Mouse (Mus musculus) hindbrain, embryonic 12.5 days (tissue): Measurements from ENCODE around the gene 1700013F07Rik. TPM values are rescaled to one million over a fixed set of nuclear protein-coding genes. Genes with fewer than 3 reads are reported as not detected.
A peak's percentile ranks its signal among the peaks of the same experiment; 100 is the strongest.

Source experiments
- ATAC-seq: fragments of 200-750 bp; cut with Nextera tagmentation; 2 replicates; pipeline ENCODE4 v1.8.0; 2017; ENCODE audit warnings: moderate TSS enrichment; ENCODE audit not compliant: low FRiP score
- H3K27ac ChIP-seq: fragments of 300-500 bp; sonication (generic); 2 replicates; pipeline ENCODE4 v1.5.1; 2016; ENCODE audit warnings: mild to moderate bottlenecking
- H3K27me3 ChIP-seq: fragments of 300-500 bp; sonication (generic); 2 replicates; pipeline ENCODE4 v1.6.1; 2016; ENCODE audit warnings: mild to moderate bottlenecking
- H3K36me3 ChIP-seq: fragments of 300-500 bp; sonication (generic); 2 replicates; pipeline ENCODE4 v1.6.1; 2016; ENCODE audit warnings: mild to moderate bottlenecking
- H3K4me1 ChIP-seq: fragments of 300-500 bp; sonication (generic); 2 replicates; pipeline ENCODE4 v1.6.1; 2016
- H3K4me2 ChIP-seq: fragments of 300-500 bp; sonication (generic); replicated peaks from 2 replicates; pipeline ENCODE4 v1.6.1; 2016; ENCODE audit warnings: mild to moderate bottlenecking
- H3K4me3 ChIP-seq: fragments of 300-500 bp; sonication (generic); 2 replicates; pipeline ENCODE4 v1.5.1; 2016; ENCODE audit warnings: mild to moderate bottlenecking
- H3K9ac ChIP-seq: fragments of 300-500 bp; sonication (generic); 2 replicates; pipeline ENCODE4 v1.6.1; 2016; ENCODE audit warnings: mild to moderate bottlenecking, moderate library complexity
- H3K9me3 ChIP-seq: fragments of 300-500 bp; sonication (generic); replicated peaks from 2 replicates; pipeline ENCODE4 v1.6.1; 2016; ENCODE audit warnings: mild to moderate bottlenecking
- WGBS: fragments of 180-500 bp; shearing (Covaris S2); methylation state at CpG from one replicate; pipeline ENCODE4 v1.1.7; 2016; 5-methylcytosine and 5-hydroxymethylcytosine counted together
- microRNA-seq: library from miRNA; unstranded; fragments of <30 nt; microRNA quantifications from one replicate; pipeline ENCODE4, GENCODE M21; 2017
- polyA plus RNA-seq: library from polyadenylated mRNA; unstranded; fragments of >200 nt; fragmentation: Nextera tagmentation; extraction: Ambion mirVana; gene quantifications from 2 replicates; pipeline ENCODE4 v1.2.1, GENCODE M21; 2016

1700013F07Rik gene
- polyA plus RNA-seq, 1 experiment from 2014 or later, result 1.2 TPM

GRCm38 (mm10) chr3:108588446-108588845 is 54.5 kb downstream of the 1700013F07Rik start:
- 34% methylated on average over 2 of the region's 2 CpGs for WGBS
- no peaks in the 10 kb centered on the region for H3K27me3 ChIP-seq

GRCm38 (mm10) chr3:108590786-108591529 is 57.0 kb downstream of the 1700013F07Rik start, which contains the start of gene Wdr47:
Gene Wdr47, plus strand, starts transcription at chr3:108591279.
- H3K4me1 ChIP-seq, result peaks cover 6% of the 10 kb centered on the region
- H3K36me3 ChIP-seq, result no peaks in the 10 kb centered on the region
- H3K9me3 ChIP-seq, result no peaks in the 10 kb centered on the region
- peak within 1 kb of the TSS; percentile 88 for H3K4me3 ChIP-seq
- peak within 1 kb of the TSS; percentile 95 for H3K27ac ChIP-seq
- no peaks in the 10 kb centered on the region for H3K27me3 ChIP-seq
- peak; percentile 99 for ATAC-seq
- H3K4me2 ChIP-seq, result peak within 1 kb of the TSS; percentile 80
- H3K9ac ChIP-seq, result peak within 1 kb of the TSS; percentile 93
- 6% methylated on average over 43 of the region's 44 CpGs for WGBS

More at GRCm38 (mm10) chr3:108588446-108588845, 54.5 kb downstream of the 1700013F07Rik start:
- H3K9ac ChIP-seq, result no peak overlapping the region
- no peak overlapping the region for H3K4me3 ChIP-seq
- H3K4me1 ChIP-seq, result peaks cover 4% of the 10 kb centered on the region
- no peaks in the 10 kb centered on the region for H3K9me3 ChIP-seq
- H3K4me2 ChIP-seq, result no peak overlapping the region
- no peak overlapping the region for H3K27ac ChIP-seq
- H3K36me3 ChIP-seq, result no peaks in the 10 kb centered on the region
- no peak for ATAC-seq

DNA sequence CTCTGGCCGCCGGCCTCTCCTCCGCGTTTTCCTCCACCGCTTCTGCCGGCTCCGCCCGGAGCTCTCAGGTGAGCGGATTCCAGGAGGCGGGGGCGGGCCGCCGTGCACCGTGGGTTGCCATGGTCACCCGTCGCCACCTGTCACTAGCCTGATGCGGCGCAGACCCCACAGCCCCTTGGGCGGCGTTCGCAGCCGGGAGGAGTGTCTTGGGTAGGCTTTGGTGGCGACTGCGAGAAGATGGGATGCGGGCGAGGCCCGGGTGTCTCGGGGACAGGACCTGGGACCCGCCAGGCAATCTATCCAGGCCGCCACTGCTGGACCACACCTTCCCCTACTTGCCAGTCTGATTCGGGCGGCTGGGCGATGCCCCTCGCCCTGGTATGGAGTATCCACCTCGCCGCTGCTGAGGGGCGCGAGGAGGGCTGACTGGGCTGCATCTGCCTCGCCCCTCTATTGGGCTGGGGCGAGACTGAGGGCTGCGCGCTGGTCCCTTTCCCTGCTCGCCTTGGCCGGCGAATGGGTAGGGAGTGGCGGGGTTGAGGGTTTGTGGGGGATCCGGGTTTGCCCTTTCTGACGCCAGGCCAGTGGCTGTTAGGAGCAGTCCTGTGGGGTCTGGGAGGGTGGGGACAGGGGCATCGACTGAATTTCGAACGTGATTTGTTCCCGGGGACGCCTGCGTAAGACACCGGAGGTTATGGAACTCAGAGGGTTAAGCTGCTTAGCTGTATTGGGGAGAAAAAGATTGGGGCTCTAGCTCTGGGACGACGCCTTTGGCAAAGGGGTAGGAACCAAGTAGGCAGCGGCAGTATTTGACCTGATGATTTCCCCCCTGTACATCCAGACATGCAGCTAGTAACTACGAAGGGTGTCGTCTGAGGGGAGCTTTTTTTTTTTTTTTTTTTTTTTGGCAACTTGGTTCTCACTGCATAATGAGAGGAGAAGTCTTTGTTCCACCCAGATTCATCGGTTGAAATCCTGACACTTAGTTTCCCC is 57.9 kb downstream of the 1700013F07Rik start:
- Histone ChIP-seq H3K27me3 (no peaks in the 10 kb centered on the region), H3K27ac (peak overlapping the region; percentile 95), H3K4me1 (peaks cover 6% of the 10 kb centered on the region), H3K9me3 (no peaks in the 10 kb centered on the region), H3K4me3 (peak overlapping the region; percentile 88), H3K36me3 (no peaks in the 10 kb centered on the region), H3K4me2 (peak overlapping the region; percentile 80), H3K9ac (peak overlapping the region; percentile 93)
- ATAC-seq, result peak; percentile 89
- WGBS, result 0% methylated on average over 57 of the region's 61 CpGs

Small RNA genes within 50 kb of the gene (microRNA-seq; reads per million reads assigned to microRNA genes)
- gene Gm22860, result not detected

Other genes starting within 250 kb of the 1700013F07Rik start
- gene Mybphl, start 169.2 kb upstream of the 1700013F07Rik start, polyA plus RNA-seq, result not detected in 2 replicates
- gene Psrc1, start 150.3 kb upstream of the 1700013F07Rik start, polyA plus RNA-seq, result 39.4 and 41.0 TPM in 2 replicates
- gene Celsr2, start 118.6 kb upstream of the 1700013F07Rik start, polyA plus RNA-seq, result 63.3 and 75.2 TPM in 2 replicates
- 186 and 188 TPM in 2 replicates for gene Sars, start 88.9 kb upstream of the 1700013F07Rik start, polyA plus RNA-seq
- gene 5330417C22Rik, start 2.4 kb downstream of the 1700013F07Rik start, polyA plus RNA-seq, result 3.1 and 5.9 TPM in 2 replicates
- 60.3 and 66.8 TPM in 2 replicates for gene Tmem167b, start 28.3 kb downstream of the 1700013F07Rik start, polyA plus RNA-seq
- 66.0 and 70.5 TPM in 2 replicates for gene Taf13, start 37.5 kb downstream of the 1700013F07Rik start, polyA plus RNA-seq
- 66.8 and 72.2 TPM in 2 replicates for gene Wdr47, start 57.1 kb downstream of the 1700013F07Rik start, polyA plus RNA-seq
- gene Clcc1, start 119.8 kb downstream of the 1700013F07Rik start, polyA plus RNA-seq, result 59.2 and 62.8 TPM in 2 replicates
- gene Gpsm2, start 188.2 kb downstream of the 1700013F07Rik start, polyA plus RNA-seq, result 66.5 and 68.0 TPM in 2 replicates
- 0.25 and 0.40 TPM in 2 replicates for gene Aknad1, start 205.5 kb downstream of the 1700013F07Rik start, polyA plus RNA-seq